Comparison of ENCODE assay signal across 8 mouse cellular contexts in genomic region chr4:155601091-155601996, GRCm38 (mm10). TPM values are rescaled to one million over a fixed set of nuclear protein-coding genes. Genes with fewer than 3 reads are reported as not detected.
A peak's percentile ranks its signal among the peaks of the same experiment; 100 is the strongest.
DNase-seq lines count a peak whose midpoint lies in the region; ATAC-seq and TF ChIP-seq lines count a peak whose summit lies in the region.

Slc35e2 (plus strand) TSS chr4:155601416.

- peaks cover 9% of the 10 kb centered on the region for H3K4me1 ChIP-seq in bone marrow macrophage, adult 2 months (ENCODE audit: control insufficient read depth, insufficient read depth, low read length)
- H3K4me1 ChIP-seq in embryonic fibroblast, embryonic 13.5 days (ENCODE audit: control insufficient read depth, insufficient read depth, low read length), result no peaks in the 10 kb centered on the region; the same call in none of the 2 replicates
- H3K4me1 ChIP-seq in heart, embryonic 10.5 days, result peaks cover 6% of the 10 kb centered on the region; the same call in 1 of the 2 replicates
- peaks cover 21% of the 10 kb centered on the region for H3K4me1 ChIP-seq in kidney, embryonic 15.5 days

- peak within 1 kb of the TSS; percentile 93 for H3K9ac ChIP-seq in kidney, embryonic 15.5 days

- no peaks in the 10 kb centered on the region for H3K27me3 ChIP-seq in heart, embryonic 10.5 days (ENCODE audit: insufficient read depth, poor library complexity, severe bottlenecking)
- H3K27me3 ChIP-seq in kidney, embryonic 15.5 days, result no peaks in the 10 kb centered on the region

- no peak for TF ChIP-seq POLR2A in bone marrow macrophage, adult 2 months (IDR thresholded peaks at IDR 0.05; ENCODE audit: borderline replicate concordance, low read depth, low read length)
- peak; percentile 88 for TF ChIP-seq POLR2A in embryonic fibroblast, embryonic 13.5 days (IDR thresholded peaks at IDR 0.05; ENCODE audit: low read depth, low read length)

- TF ChIP-seq CTCF in bone marrow macrophage, adult 2 months (IDR thresholded peaks at IDR 0.05; ENCODE audit: low read depth, low read length), result no peak
- no peak for TF ChIP-seq CTCF in embryonic fibroblast, embryonic 13.5 days (IDR thresholded peaks at IDR 0.05; ENCODE audit: borderline replicate concordance, insufficient read depth, low read length)

- under 1% methylated on average over 64 of the region's 65 CpGs for WGBS in heart, embryonic 10.5 days
- under 1% methylated on average over 63 of the region's 65 CpGs for WGBS in kidney, embryonic 15.5 days

- peak within 1 kb of the TSS; percentile 100 for H3K27ac ChIP-seq in bone marrow macrophage, adult 2 months (ENCODE audit: insufficient read depth, low read depth, low read length)
- H3K27ac ChIP-seq in embryonic fibroblast, embryonic 13.5 days (ENCODE audit: insufficient read depth, low read length), result peak within 1 kb of the TSS; percentile 88
- peak within 1 kb of the TSS; percentile 100 for H3K27ac ChIP-seq in heart, embryonic 10.5 days
- H3K27ac ChIP-seq in kidney, embryonic 15.5 days, result peak within 1 kb of the TSS; percentile 99

- DNase-seq in A20 (ENCODE audit: low read depth, low spot score) (peak; percentile 98), liver (peak; percentile 99)
- peak; percentile 97 for DNase-seq in heart, embryonic 10.5 days (ENCODE audit: low spot score)
- DNase-seq in spleen, postnatal 4 days (ENCODE audit: low spot score in 2 of 2), result peak; percentile 95 to 98

- peaks cover 28% of the 10 kb centered on the region for H3K36me3 ChIP-seq in heart, embryonic 10.5 days
- H3K36me3 ChIP-seq in kidney, embryonic 15.5 days, result peaks cover 29% of the 10 kb centered on the region

- H3K4me3 ChIP-seq in bone marrow macrophage, adult 2 months (ENCODE audit: insufficient read depth, low read length), result peak within 1 kb of the TSS; percentile 100
- peak within 1 kb of the TSS; percentile 79 for H3K4me3 ChIP-seq in embryonic fibroblast, embryonic 13.5 days (ENCODE audit: insufficient read depth, low read length)
- peak within 1 kb of the TSS; percentile 86 for H3K4me3 ChIP-seq in heart, embryonic 10.5 days
- peak within 1 kb of the TSS; percentile 81 for H3K4me3 ChIP-seq in kidney, embryonic 15.5 days (replicated peaks)

- ATAC-seq in kidney, embryonic 15.5 days (replicated peaks; ENCODE audit: low FRiP score), result peak; percentile 98
- peak; percentile 94 for ATAC-seq in monocyte, adult 5-6 weeks (replicated peaks; ENCODE audit: insufficient number of reproducible peaks, low FRiP score, low TSS enrichment, poor library complexity, severe bottlenecking)

- H3K9me3 ChIP-seq in heart, embryonic 10.5 days, result no peaks in the 10 kb centered on the region
- no peaks in the 10 kb centered on the region for H3K9me3 ChIP-seq in kidney, embryonic 15.5 days (replicated peaks)

- H3K4me2 ChIP-seq in kidney, embryonic 15.5 days, result peak within 1 kb of the TSS; percentile 86

RNA-seq across cellular contexts. Expression of gene Slc35e2, which starts in this region (rescaled TPM):
- 11.2 and 11.4 TPM in 2 replicates for polyA plus RNA-seq in bone marrow macrophage, adult 2 months (2012; ENCODE audit: insufficient read depth, insufficient read length, missing spikeins)
- polyA plus RNA-seq in embryonic fibroblast, embryonic 13.5 days (2011; ENCODE audit: insufficient read length, low read depth, missing spikeins), result 11.7 and 13.5 TPM in 2 replicates
- 8.4 and 9.5 TPM in 2 replicates for polyA plus RNA-seq in heart, embryonic 10.5 days (2016; fragmentation: Nextera tagmentation; extraction: Ambion mirVana)
- polyA plus RNA-seq in kidney, embryonic 15.5 days (2015; fragmentation: Nextera tagmentation; extraction: Ambion mirVana), result 9.6 and 10.4 TPM in 2 replicates
- total RNA-seq in monocyte, adult 5-6 weeks (2017), result 6.5 to 13.6 TPM (median 9.2 TPM) in 3 replicates

Comparison
In these comparisons a context has a peak if more than half of its experiments do, and no peak if none do; other contexts are left out.
1. Peak in every context shown above with its lines: DNase-seq, ATAC-seq, H3K4me3 ChIP-seq and H3K27ac ChIP-seq.